Mouse (Mus musculus) liver, embryonic 14.5 days (tissue): Measurements from ENCODE around the gene Bbs1. TPM values are rescaled to one million over a fixed set of nuclear protein-coding genes. Genes with fewer than 3 reads are reported as not detected.
"Not testable (repeated sequence)": the region's sequence is repeated elsewhere in the genome, so short reads cannot be mapped to it uniquely, and the experiment has no call there.

Experiments used
- ATAC-seq: fragments of 200-750 bp; cut with Nextera tagmentation; 2 replicates; pipeline ENCODE4 v1.8.0; 2017; ENCODE audit warnings: moderate number of reproducible peaks, mild to moderate bottlenecking, moderate library complexity; ENCODE audit not compliant: insufficient read depth
- DNase-seq, 3 experiments: peaks; one replicate each; pipeline ENCODE4 v3.0.0-alpha.2; 2012 to 2013; ENCODE audit warnings: low read depth in 3 of 3, low spot score in 3 of 3
- H3K27ac ChIP-seq: fragments of 300-500 bp; sonication (generic); 2 replicates; pipeline ENCODE4 v1.5.1; 2014; ENCODE audit warnings: moderate library complexity, mild to moderate bottlenecking, control low read depth, inconsistent platforms
- H3K27me3 ChIP-seq: fragments of 300-500 bp; sonication (generic); 2 replicates; pipeline ENCODE4 v1.6.1; 2014; ENCODE audit warnings: mild to moderate bottlenecking, low read length, moderate library complexity; ENCODE audit not compliant: control insufficient read depth, insufficient read depth
- H3K36me3 ChIP-seq: fragments of 300-500 bp; sonication (generic); replicated peaks from 2 replicates; pipeline ENCODE4 v1.6.1; 2014; ENCODE audit warnings: low read depth; ENCODE audit not compliant: control insufficient read depth, insufficient read depth
- H3K4me1 ChIP-seq, 2 experiments: fragments of 200-500 bp in 1 of 2; fragments of 300-500 bp in 1 of 2; sonication (generic) in 1 of 2; replicated peaks; 2 replicates each; pipeline ENCODE4 v1.6.1; 2012 to 2014; ENCODE audit warnings: antibody characterized with exemption in 1 of 2, inconsistent platforms in 1 of 2, low read length in 1 of 2; ENCODE audit not compliant: control insufficient read depth in 2 of 2, insufficient read depth in 2 of 2
- H3K4me2 ChIP-seq: fragments of 300-500 bp; sonication (generic); 2 replicates; pipeline ENCODE4 v1.6.1; 2014; ENCODE audit warnings: low read depth, mild to moderate bottlenecking, control low read depth, moderate library complexity
- H3K4me3 ChIP-seq, 2 experiments: fragments of 200-500 bp in 1 of 2; fragments of 300-500 bp in 1 of 2; sonication (generic) in 1 of 2; 2 replicates each; pipeline ENCODE4 v1.5.1; 2012 to 2014; ENCODE audit warnings: low read depth in 2 of 2, low read length in 2 of 2, mild to moderate bottlenecking in 2 of 2, control low read depth in 1 of 2, inconsistent platforms in 1 of 2, moderate library complexity in 1 of 2; ENCODE audit not compliant: insufficient read depth in 1 of 2
- H3K9ac ChIP-seq: fragments of 300-500 bp; sonication (generic); replicated peaks from 2 replicates; pipeline ENCODE4 v1.6.1; 2014; ENCODE audit warnings: mild to moderate bottlenecking, control low read depth, moderate library complexity
- H3K9me3 ChIP-seq: fragments of 300-500 bp; sonication (generic); 2 replicates; pipeline ENCODE4 v1.6.1; 2016; ENCODE audit warnings: low read length, mixed read lengths; ENCODE audit not compliant: control insufficient read depth
- CTCF ChIP-seq: IDR thresholded peaks from 2 replicates; pipeline ENCODE4 v1.5.1; 2016; ENCODE audit warnings: antibody characterized with exemption, low read depth, control low read depth
- EP300 ChIP-seq: IDR thresholded peaks from 2 replicates; pipeline ENCODE4 v1.6.1; 2016; ENCODE audit warnings: antibody characterized with exemption, low read depth
- WGBS: fragments of 180-500 bp; shearing (Covaris S2); extraction: QIAGEN DNeasy Blood & Tissue Kit; methylation state at CpG from one replicate; pipeline ENCODE4 v1.1.7; 2014; ENCODE audit not compliant: insufficient replicate concordance; 5-methylcytosine and 5-hydroxymethylcytosine counted together
- polyA plus RNA-seq, 2 experiments: library from polyadenylated mRNA; depleted of rRNA in 1 of 2; stranded (reverse) in 1 of 2; unstranded in 1 of 2; fragments of >200 nt; fragmentation: Nextera tagmentation in 1 of 2; extraction: Ambion mirVana in 1 of 2; gene quantifications; 2 replicates each; pipeline versions ENCODE4 v1.2.1 to v1.2.3; 2012 to 2014

The Bbs1 gene
- polyA plus RNA-seq, 2 experiments = 0.27 to 1.2 TPM

GRCm38 (mm10) chr19:4876755-4877154, 29.7 kb downstream of the Bbs1 start:
- Histone ChIP-seq H3K36me3 (no peaks in the 10 kb centered on the region; the same call in 1 of the 2 replicates), H3K4me2 (no peak overlapping the region), H3K9me3 (no peaks in the 10 kb centered on the region), H3K4me3 (no peak overlapping the region), H3K27ac (no peak overlapping the region), H3K4me1 (peaks cover 16 to 20% of the 10 kb centered on the region in 2 experiments), H3K9ac (no peak overlapping the region), H3K27me3 (no peaks in the 10 kb centered on the region)
- WGBS = 70% methylated on average over 3 of the region's 3 CpGs
- ATAC-seq (no peak), DNase-seq (no peak)
- TF ChIP-seq EP300 (no peak), CTCF (no peak)

DNA sequence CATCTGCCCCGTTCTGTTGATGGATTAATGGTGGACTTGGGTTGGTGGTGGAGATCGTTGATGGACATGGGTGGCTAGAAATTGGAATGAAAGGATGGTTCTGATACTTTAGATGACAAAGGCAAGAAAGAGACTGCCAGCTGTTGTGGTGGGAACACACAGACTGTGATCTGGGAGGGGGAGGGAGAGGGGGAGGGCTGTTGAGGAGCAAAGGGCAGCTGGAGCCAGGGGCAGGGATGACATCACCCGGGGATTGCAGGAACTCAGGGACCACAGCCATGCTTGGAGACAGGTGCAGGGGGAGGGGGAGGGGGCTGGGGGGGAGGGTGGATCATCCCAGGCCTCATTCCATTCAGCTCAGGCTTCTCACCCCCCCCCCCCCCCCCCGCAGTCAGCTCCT, 30.2 kb downstream of the Bbs1 start:
- ATAC-seq = no peak

DNA sequence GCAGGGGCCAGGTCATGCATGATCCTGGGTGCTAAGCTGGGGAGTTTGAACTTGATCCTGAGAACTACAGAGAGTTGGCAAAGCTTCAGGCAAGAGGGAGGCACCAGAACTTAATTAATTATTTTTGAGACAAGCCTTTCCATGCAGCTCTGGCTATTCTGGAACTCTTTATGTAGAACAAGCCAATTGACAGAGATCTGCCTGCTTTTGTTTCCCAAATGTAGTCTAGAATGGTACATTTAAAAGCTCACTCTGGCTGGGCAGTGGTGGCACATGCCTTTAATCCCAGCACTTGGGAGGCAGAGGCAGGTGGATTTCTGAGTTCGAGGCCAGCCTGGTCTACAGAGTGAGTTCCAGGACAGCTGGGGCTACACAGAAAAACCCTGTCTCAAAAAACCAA, 31.8 kb downstream of the Bbs1 start:
- not testable (repeated sequence) for H3K9ac ChIP-seq, H3K4me2 ChIP-seq, H3K4me3 ChIP-seq, DNase-seq, H3K36me3 ChIP-seq, H3K27me3 ChIP-seq, H3K9me3 ChIP-seq, ATAC-seq, H3K27ac ChIP-seq
- peaks cover 14 to 16% of the 10 kb centered on the region in 2 experiments for H3K4me1 ChIP-seq
- 58% methylated on average over 1 of the region's 1 CpGs for WGBS

More for the DNA sequence above, 30.2 kb downstream of the Bbs1 start:
- TF ChIP-seq CTCF (no peak), EP300 (no peak)
- H3K9me3 ChIP-seq = no peaks in the 10 kb centered on the region
- H3K9ac ChIP-seq = no peak overlapping the region
- H3K36me3 ChIP-seq = no peaks in the 10 kb centered on the region
- DNase-seq = no peak
- H3K4me3 ChIP-seq = no peak overlapping the region
- no peak overlapping the region for H3K4me2 ChIP-seq
- WGBS = 56% methylated on average over 4 of the region's 4 CpGs
- H3K27me3 ChIP-seq = no peaks in the 10 kb centered on the region
- no peak overlapping the region for H3K27ac ChIP-seq
- H3K4me1 ChIP-seq = peaks cover 16 to 20% of the 10 kb centered on the region in 2 experiments

- Histone ChIP-seq H3K4me1 (peaks cover 4 to 7% of the 10 kb centered on the region in 2 experiments), H3K4me3 (no peak overlapping the region), H3K27me3 (peaks cover 36% of the 10 kb centered on the region), H3K27ac (no peak overlapping the region), H3K9ac (no peak overlapping the region), H3K9me3 (no peaks in the 10 kb centered on the region), H3K4me2 (0 out of 2 replicates have a peak overlapping the region, but pooled peaks have one; percentile 2), H3K36me3 (no peaks in the 10 kb centered on the region)
- TF ChIP-seq EP300 (no peak), CTCF (no peak)
- WGBS = 5% methylated on average over 17 of the region's 17 CpGs
- ATAC-seq (no peak), DNase-seq (no peak)
Observed at GRCm38 (mm10) chr19:4865147-4865546, 41.3 kb downstream of the Bbs1 start.

GRCm38 (mm10) chr19:4863048-4863447, 43.4 kb downstream of the Bbs1 start:
- DNase-seq (no peak), ATAC-seq (no peak)
- Histone ChIP-seq H3K4me2 (no peak overlapping the region), H3K4me3 (no peak overlapping the region), H3K9me3 (no peaks in the 10 kb centered on the region), H3K27me3 (peaks cover 36% of the 10 kb centered on the region), H3K36me3 (no peaks in the 10 kb centered on the region), H3K9ac (no peak overlapping the region), H3K27ac (no peak overlapping the region), H3K4me1 (peaks cover 20% of the 10 kb centered on the region in 2 experiments)
- WGBS = 68% methylated on average over 6 of the region's 6 CpGs
- TF ChIP-seq EP300 (no peak), CTCF (no peak)
